Mouse (Mus musculus): ENCODE data around the gene Stx18.

- TF ChIP-seq MAFK (IDR thresholded peaks at IDR 0.05; ENCODE audit: insufficient read depth, low read depth, low read length) (no peak), ZC3H11A (IDR thresholded peaks at IDR 0.05; ENCODE audit: borderline replicate concordance, low read depth, low read length) (no peak), HCFC1 (IDR thresholded peaks at IDR 0.05; ENCODE audit: borderline replicate concordance, insufficient read depth, low read length) (no peak)
Measured at GRCm38 (mm10) chr5:38039796-38040195, 1.3 kb downstream of the Stx18 start.

All from ES-E14 (cell line).